Mouse (Mus musculus): Measurements from ENCODE around the gene Adsl.

Adsl gene

GRCm38 (mm10) chr15:81007905-81008304 lies 59.6 kb downstream of the Adsl start:
- no peak for DNase-seq (ENCODE audit: low read depth)

GRCm38 (mm10) chr15:81008689-81009123 lies 60.4 kb downstream of the Adsl start:
- DNase-seq (ENCODE audit: low read depth) = no peak

DNA sequence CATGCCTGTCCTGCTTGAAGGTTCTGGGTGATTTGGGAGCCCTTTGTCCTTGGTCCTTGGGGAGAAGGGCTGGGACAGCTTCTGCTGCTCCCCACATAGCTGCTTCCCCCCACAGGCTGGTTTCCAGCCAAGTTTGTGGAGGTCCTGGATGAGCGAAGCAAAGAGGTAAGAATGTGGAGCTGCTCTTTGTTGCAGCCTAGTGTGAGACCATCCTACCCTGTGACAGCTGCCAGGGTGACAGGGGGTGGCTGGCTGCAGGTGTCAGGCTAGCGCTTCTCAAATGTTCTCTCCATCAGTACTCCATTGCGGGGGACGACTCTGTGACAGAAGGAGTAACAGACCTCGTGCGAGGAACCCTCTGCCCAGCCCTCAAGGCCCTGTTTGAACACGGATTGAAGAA lies 61.8 kb downstream of the Adsl start:
- no peak for DNase-seq (ENCODE audit: low read depth)

DNA sequence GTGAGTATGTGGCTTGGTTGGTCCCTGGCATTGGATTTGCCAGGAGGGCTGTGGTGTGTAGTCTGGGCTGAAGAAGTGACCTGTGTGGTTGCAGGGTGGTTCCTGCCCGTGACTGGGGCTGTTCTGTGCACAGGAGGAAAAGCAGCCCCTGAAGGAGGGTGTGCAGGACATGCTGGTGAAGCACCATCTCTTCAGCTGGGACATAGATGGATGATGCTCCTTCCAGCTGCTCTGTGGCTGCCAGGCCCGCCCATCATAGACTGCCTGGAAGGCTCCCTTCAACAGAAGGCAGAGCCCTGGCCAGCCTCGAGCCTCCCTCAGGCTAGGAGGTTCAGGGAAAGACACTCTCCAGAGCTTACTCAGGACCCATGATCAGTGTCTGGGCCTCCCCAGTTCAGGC lies 63.2 kb downstream of the Adsl start:
- no peak for DNase-seq (ENCODE audit: low read depth)

- no peak for DNase-seq (ENCODE audit: low read depth)
Measured at GRCm38 (mm10) chr15:81012359-81012758, 64.1 kb downstream of the Adsl start.

DNA sequence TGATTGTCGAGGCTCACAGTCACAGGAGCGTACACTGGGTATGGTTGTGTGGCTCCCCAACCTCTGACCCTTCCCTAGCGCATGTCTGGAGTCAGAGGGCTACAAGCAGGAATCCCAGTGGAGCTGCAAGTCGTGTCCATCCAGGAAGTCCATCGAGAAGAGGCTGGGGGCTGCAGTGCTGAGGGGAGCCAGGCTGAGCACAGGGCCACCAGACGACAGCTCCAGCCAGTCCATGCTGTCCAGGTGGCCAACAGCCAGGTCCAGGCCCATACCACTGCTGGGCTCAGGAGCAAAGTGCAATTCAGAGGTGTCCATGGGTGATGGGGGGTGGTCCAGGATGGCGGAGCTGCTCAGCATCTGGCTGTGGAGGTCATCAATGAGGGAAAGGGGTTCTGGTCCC lies 64.9 kb downstream of the Adsl start:
- no peak for DNase-seq (ENCODE audit: low read depth)

GRCm38 (mm10) chr15:81015068-81015744 lies 66.9 kb downstream of the Adsl start:
- no peak for DNase-seq (ENCODE audit: low read depth)

DNA sequence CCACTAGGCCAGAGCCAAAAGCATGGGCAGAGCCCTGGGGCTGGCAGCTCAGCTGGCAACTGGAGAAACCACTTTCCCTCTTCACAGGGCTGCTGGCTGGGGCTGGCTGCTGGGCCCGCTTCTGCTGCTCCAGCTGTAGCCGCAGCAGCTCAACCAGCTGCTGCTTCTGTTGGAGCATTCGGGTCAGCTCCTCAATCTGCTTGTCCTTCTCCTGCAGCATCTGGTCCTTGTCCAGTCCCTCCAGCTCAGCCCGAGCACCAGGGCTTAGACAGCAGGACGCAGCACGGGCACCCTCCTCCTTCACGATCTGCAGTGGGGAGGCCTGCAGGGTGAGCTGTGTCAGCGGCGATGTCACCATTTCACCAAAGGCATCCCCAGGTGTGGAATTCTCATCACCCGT lies 68.2 kb downstream of the Adsl start:
- no peak for DNase-seq (ENCODE audit: low read depth)

DNA sequence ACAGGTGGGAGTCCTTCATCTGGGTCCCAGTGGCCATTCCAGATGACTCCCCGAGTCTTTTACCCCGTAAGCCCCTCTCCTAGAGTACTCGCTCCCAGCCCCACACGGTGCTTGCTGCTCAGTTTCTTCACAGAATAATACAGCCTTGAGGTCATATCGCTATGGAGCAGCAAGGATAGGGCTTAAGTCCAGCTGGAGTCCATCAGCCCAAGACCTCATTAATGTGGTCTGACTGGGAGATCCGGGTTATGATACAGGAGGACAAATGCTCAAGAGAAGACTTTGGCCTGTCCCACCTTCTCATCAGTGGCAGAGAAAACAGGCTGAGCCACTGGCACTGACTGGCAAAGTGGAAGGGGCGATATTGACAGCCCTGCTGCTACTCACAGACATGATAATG lies 69.0 kb downstream of the Adsl start:
- no peak for DNase-seq (ENCODE audit: low read depth)

Data from fibroblast of lung, adult 2 months (primary cell).